Mouse (Mus musculus) cortical plate, adult 2 months (tissue): ENCODE results near the gene Chd6.

ENCODE experiments used
- CTCF ChIP-seq: fragments of 200-500 bp; IDR thresholded peaks from 2 replicates; pipeline ENCODE4 v1.5.1; 2011; ENCODE audit warnings: mild to moderate bottlenecking, control low read depth, low read length; ENCODE audit not compliant: insufficient read depth; ENCODE audit errors: extremely low read depth
- POLR2A ChIP-seq: fragments of 200-500 bp; IDR thresholded peaks from 2 replicates; pipeline ENCODE4 v1.6.1; 2011; ENCODE audit warnings: mild to moderate bottlenecking, low read length, control low read depth; ENCODE audit not compliant: insufficient read depth; ENCODE audit errors: extremely low read depth

DNA sequence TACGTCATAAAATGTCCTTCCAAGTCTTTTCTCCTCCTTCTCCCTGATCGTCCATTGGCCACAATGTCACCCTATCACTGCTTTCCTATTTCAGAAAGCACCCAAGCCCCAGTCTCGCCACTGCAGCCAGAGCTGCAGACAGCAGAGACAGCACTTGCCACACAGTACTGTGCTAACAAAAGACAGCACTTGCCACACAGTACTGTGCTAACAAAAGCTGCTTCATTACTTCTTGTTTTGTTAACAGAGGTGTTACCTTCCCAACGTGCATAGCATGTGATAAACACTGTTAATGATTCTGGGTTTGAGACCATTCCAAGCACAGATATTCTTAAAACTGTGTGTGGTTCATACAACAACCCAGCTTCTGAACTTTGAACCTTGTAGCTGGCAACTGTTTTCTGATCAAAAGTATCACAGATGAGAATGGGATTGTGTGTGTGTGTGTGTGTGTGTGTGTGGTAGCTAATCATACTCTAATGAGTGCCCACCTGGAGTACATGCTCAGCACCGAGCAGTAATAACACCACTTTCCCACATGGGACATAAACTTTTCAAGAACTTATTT, 135.1 kb downstream of the Chd6 start:
- TF ChIP-seq POLR2A = no peak
- TF ChIP-seq CTCF = no peak
